Mouse (Mus musculus) heart, embryonic 16.5 days (tissue): ENCODE measurements around the gene Ank3. TPM values are rescaled to one million over a fixed set of nuclear protein-coding genes. Genes with fewer than 3 reads are reported as not detected.

Experiments
- ATAC-seq: fragments of 200-750 bp; cut with Nextera tagmentation; replicated peaks from 2 replicates; pipeline ENCODE4 v1.8.0; 2017; ENCODE audit warnings: moderate number of reproducible peaks; ENCODE audit not compliant: insufficient read depth, low FRiP score; ENCODE audit errors: extremely low read depth
- H3K27ac ChIP-seq: fragments of 300-500 bp; sonication (generic); 2 replicates; pipeline ENCODE4 v1.5.1; 2014; ENCODE audit warnings: mild to moderate bottlenecking, low read length, control low read depth, moderate library complexity
- H3K27me3 ChIP-seq: fragments of 300-500 bp; sonication (generic); 2 replicates; pipeline ENCODE4 v1.6.1; 2014; ENCODE audit warnings: low read length, mixed read lengths; ENCODE audit not compliant: control insufficient read depth, insufficient read depth
- H3K36me3 ChIP-seq: fragments of 300-500 bp; sonication (generic); 2 replicates; pipeline ENCODE4 v1.6.1; 2014; ENCODE audit not compliant: control insufficient read depth, insufficient read depth
- H3K4me1 ChIP-seq: fragments of 300-500 bp; sonication (generic); 2 replicates; pipeline ENCODE4 v1.6.1; 2014; ENCODE audit warnings: low read length, mixed read lengths; ENCODE audit not compliant: control insufficient read depth, insufficient read depth
- H3K4me2 ChIP-seq: fragments of 300-500 bp; sonication (generic); 2 replicates; pipeline ENCODE4 v1.6.1; 2014; ENCODE audit warnings: low read depth, mild to moderate bottlenecking, control low read depth, low read length
- H3K4me3 ChIP-seq: fragments of 300-500 bp; sonication (generic); 2 replicates; pipeline ENCODE4 v1.5.1; 2014; ENCODE audit warnings: mild to moderate bottlenecking, control low read depth, low read length
- H3K9ac ChIP-seq: fragments of 300-500 bp; sonication (generic); 2 replicates; pipeline ENCODE4 v1.6.1; 2014; ENCODE audit warnings: low read length, control low read depth
- H3K9me3 ChIP-seq: fragments of 300-500 bp; sonication (generic); replicated peaks from 2 replicates; pipeline ENCODE4 v1.6.1; 2016; ENCODE audit warnings: low read length; ENCODE audit not compliant: control insufficient read depth
- WGBS: fragments of 180-500 bp; shearing (Covaris S2); extraction: QIAGEN DNeasy Blood & Tissue Kit; methylation state at CpG from one replicate; pipeline ENCODE4 v1.1.7; 2014; 5-methylcytosine and 5-hydroxymethylcytosine counted together
- polyA plus RNA-seq: library from polyadenylated mRNA; unstranded; fragments of >200 nt; fragmentation: Nextera tagmentation; extraction: Ambion mirVana; gene quantifications from 2 replicates; pipeline ENCODE4 v1.2.1, GENCODE M21; 2015

Ank3 gene
- polyA plus RNA-seq, 1 experiment from 2014 or later = 33.2 TPM

GRCm38 (mm10) chr10:69792400-69792799 lies 393.8 kb downstream of the Ank3 start:
- 73% methylated on average over 9 of the region's 9 CpGs for WGBS
- Histone ChIP-seq H3K27me3 (no peaks in the 10 kb centered on the region), H3K4me2 (no peak overlapping the region), H3K4me1 (peaks cover 20% of the 10 kb centered on the region), H3K9me3 (no peaks in the 10 kb centered on the region), H3K9ac (no peak overlapping the region), H3K27ac (no peak overlapping the region), H3K4me3 (no peak overlapping the region), H3K36me3 (no peaks in the 10 kb centered on the region)
- ATAC-seq = no peak

- Histone ChIP-seq H3K4me2 (no peak overlapping the region), H3K4me3 (no peak overlapping the region), H3K36me3 (no peaks in the 10 kb centered on the region), H3K27me3 (no peaks in the 10 kb centered on the region), H3K27ac (peak overlapping the region; percentile 27; the same call in 1 of the 2 replicates), H3K4me1 (peaks cover 23% of the 10 kb centered on the region), H3K9ac (no peak overlapping the region), H3K9me3 (no peaks in the 10 kb centered on the region)
- ATAC-seq = peak; percentile 85
- WGBS = 37% methylated on average over 9 of the region's 9 CpGs
Measured at GRCm38 (mm10) chr10:69793079-69793478, 394.5 kb downstream of the Ank3 start.

DNA sequence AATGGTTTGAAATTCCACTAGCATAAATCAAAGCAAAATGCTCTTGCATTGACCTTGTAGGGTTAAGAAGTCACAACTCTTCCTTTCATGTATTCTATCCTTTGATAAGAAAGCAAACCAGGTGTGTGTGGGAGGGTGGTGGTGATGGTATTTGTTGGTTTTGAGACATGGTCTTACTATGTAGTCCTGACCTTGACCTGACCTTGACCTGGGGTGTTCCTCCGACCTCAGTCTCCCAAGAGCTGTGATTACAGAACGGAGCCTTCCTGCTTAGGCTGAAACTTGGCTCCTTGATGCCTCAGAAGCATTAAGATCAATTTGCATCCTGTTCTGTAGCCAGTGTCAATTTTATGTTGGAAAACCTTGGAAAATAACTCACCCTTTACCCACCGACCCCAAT lies 397.1 kb downstream of the Ank3 start:
- Histone ChIP-seq H3K9me3 (no peaks in the 10 kb centered on the region), H3K27ac (no peak overlapping the region), H3K9ac (no peak overlapping the region), H3K27me3 (no peaks in the 10 kb centered on the region), H3K36me3 (no peaks in the 10 kb centered on the region), H3K4me3 (no peak overlapping the region), H3K4me1 (peaks cover 25% of the 10 kb centered on the region), H3K4me2 (no peak overlapping the region)
- WGBS = 62% methylated on average over 3 of the region's 3 CpGs
- ATAC-seq = no peak

DNA sequence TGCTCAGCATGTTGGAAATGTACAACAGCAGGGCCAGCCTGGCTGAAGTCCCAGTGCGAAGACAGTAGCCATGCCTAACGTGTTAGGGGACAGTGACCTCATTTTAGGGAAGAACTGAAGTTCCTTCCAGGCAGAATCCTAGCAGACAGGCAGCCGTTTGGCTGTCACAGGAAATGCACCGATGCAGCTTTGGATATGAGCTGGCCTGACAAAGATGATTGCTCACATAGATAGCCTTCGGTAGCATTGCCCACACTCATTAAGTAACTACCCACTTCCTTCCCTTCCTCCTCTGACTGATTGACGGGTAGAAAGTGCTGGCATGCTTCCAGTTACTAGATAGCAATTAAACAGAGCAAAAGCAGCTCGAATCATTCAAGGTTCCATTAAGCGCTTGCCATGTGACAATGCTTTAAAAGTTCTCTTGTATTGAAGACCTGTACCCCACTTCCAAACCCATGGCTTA lies 397.9 kb downstream of the Ank3 start:
- WGBS = 28% methylated on average over 8 of the region's 8 CpGs
- no peak for ATAC-seq
- Histone ChIP-seq H3K4me1 (peaks cover 25% of the 10 kb centered on the region), H3K9me3 (no peaks in the 10 kb centered on the region), H3K4me3 (no peak overlapping the region), H3K9ac (no peak overlapping the region), H3K36me3 (no peaks in the 10 kb centered on the region), H3K4me2 (no peak overlapping the region), H3K27me3 (no peaks in the 10 kb centered on the region), H3K27ac (no peak overlapping the region)

DNA sequence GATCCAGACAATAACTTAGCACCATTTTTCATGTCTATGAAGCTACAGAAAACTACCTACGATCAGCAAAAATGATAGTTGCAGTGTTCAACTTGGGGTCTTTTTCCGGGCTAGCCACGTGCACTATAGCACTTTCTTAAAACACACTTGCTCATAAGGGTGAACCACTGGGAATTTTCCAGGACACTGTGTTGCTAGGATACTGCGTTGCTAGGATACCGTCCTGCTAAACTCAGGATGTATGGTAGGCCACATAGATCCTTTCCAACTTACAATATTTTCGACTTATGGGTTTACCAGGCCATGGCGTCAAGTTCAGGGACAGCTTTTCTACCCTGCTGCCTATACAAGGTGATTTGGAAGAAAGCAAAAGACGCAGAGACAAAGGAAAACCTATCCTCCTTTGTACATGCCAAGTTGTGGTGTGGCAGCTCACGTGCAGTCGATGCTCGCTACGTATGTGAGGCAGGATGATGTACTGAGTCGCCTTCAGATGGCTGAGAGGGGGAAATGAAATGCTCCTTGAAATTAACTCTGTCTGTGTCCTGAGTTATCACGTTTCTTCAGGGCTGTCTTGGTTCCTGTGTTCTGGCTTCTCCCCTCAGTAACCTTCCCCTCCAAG lies 404.7 kb downstream of the Ank3 start:
- Histone ChIP-seq H3K4me2 (no peak overlapping the region), H3K36me3 (peaks cover 4% of the 10 kb centered on the region; the same call in 1 of the 2 replicates), H3K27me3 (no peaks in the 10 kb centered on the region), H3K9me3 (no peaks in the 10 kb centered on the region; the same call in 1 of the 2 replicates), H3K4me1 (peaks cover under 1% of the 10 kb centered on the region; the same call in 1 of the 2 replicates), H3K27ac (no peak overlapping the region), H3K4me3 (no peak overlapping the region), H3K9ac (no peak overlapping the region)
- no peak for ATAC-seq
- 86% methylated on average over 14 of the region's 14 CpGs for WGBS

DNA sequence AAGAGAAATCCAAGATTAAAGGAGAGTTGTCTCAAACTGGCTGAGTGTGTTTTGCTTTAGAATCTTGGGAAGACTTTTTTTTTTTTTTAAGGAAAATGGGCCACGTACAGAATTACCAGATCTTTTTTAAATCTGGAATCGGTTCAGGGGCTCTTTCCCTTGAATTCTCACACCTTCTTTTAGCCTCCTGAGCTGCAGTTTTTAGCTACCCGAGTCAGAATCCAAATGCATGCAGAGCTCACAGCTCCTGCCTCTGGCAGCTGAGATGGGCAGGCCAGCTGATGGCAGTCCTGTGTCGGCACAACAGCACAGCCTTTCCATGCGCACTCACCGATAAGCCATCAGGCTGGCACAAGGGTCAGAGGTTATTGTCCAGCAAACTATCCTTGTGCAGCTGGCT lies 406.0 kb downstream of the Ank3 start:
- no peak for ATAC-seq
- Histone ChIP-seq H3K27me3 (no peaks in the 10 kb centered on the region), H3K4me2 (no peak overlapping the region), H3K4me1 (no peaks in the 10 kb centered on the region), H3K36me3 (peaks cover 12% of the 10 kb centered on the region), H3K4me3 (no peak overlapping the region), H3K9ac (no peak overlapping the region), H3K27ac (no peak overlapping the region), H3K9me3 (no peaks in the 10 kb centered on the region; the same call in 1 of the 2 replicates)
- WGBS = 66% methylated on average over 6 of the region's 6 CpGs

GRCm38 (mm10) chr10:69810785-69811184 lies 412.2 kb downstream of the Ank3 start:
- no peaks in the 10 kb centered on the region for H3K4me1 ChIP-seq
- no peak overlapping the region for H3K9ac ChIP-seq
- H3K27me3 ChIP-seq = no peaks in the 10 kb centered on the region
- no peak overlapping the region for H3K4me3 ChIP-seq
- no peaks in the 10 kb centered on the region; the same call in 1 of the 2 replicates for H3K9me3 ChIP-seq
- no peak for ATAC-seq
- H3K4me2 ChIP-seq = no peak overlapping the region
- H3K27ac ChIP-seq = no peak overlapping the region
- WGBS = 86% methylated on average over 8 of the region's 8 CpGs
- H3K36me3 ChIP-seq = peaks cover 26% of the 10 kb centered on the region

DNA sequence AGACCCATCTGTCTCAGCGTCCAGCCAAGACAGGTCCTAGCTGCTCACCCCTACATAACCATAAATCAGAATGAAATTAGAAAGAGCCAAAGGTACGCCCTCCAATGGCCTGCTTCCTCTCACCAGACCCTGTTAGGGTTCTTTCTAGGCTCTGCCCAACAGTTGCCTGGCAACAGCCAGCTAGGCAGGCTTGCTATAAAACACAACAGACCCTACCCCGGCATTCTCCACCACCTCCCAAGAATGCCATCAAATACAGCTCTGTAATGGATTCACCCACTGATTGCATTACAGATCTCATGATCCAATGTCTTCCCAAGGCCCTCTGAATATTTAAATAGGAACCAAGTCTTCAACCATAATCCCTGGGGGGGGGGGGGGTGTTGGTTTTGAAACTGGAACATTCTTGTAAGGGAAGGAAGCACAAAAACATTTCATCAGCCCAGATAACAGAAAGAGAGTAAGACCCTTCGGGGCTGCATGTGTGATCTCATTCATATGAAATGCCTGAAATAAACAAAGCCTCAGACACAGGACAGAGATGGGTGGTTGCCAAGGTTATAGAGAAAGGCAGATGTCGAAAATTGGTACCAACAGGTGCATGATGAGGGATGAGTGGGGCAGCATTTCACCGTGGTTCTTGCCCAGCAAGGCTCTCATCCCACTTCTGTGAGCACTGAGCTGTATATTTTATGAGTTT lies 415.4 kb downstream of the Ank3 start:
- H3K9ac ChIP-seq = no peak overlapping the region
- H3K9me3 ChIP-seq = no peaks in the 10 kb centered on the region
- no peak overlapping the region for H3K4me2 ChIP-seq
- WGBS = 69% methylated on average over 6 of the region's 6 CpGs
- no peak overlapping the region for H3K27ac ChIP-seq
- ATAC-seq = no peak
- no peaks in the 10 kb centered on the region for H3K27me3 ChIP-seq
- peaks cover 17% of the 10 kb centered on the region for H3K36me3 ChIP-seq
- no peaks in the 10 kb centered on the region for H3K4me1 ChIP-seq
- H3K4me3 ChIP-seq = no peak overlapping the region

- Histone ChIP-seq H3K4me2 (no peak overlapping the region), H3K36me3 (peaks cover 11% of the 10 kb centered on the region; the same call in 1 of the 2 replicates), H3K4me3 (no peak overlapping the region), H3K9ac (no peak overlapping the region), H3K4me1 (no peaks in the 10 kb centered on the region), H3K27me3 (no peaks in the 10 kb centered on the region), H3K27ac (no peak overlapping the region), H3K9me3 (no peaks in the 10 kb centered on the region)
- ATAC-seq = no peak
- 89% methylated on average over 7 of the region's 7 CpGs for whole genome bisulfite sequencing
Measured at GRCm38 (mm10) chr10:69821245-69821644, 422.7 kb downstream of the Ank3 start.
